Mouse (Mus musculus) small intestine, adult 2 months (tissue): Measurements from ENCODE around the gene Vstm4. TPM values are rescaled to one million over a fixed set of nuclear protein-coding genes. Genes with fewer than 3 reads are reported as not detected.

Source experiments
- H3K27ac ChIP-seq: fragments of 200-500 bp; 2 replicates; pipeline ENCODE4 v1.5.1; 2012; ENCODE audit warnings: low read depth, low read length, control low read depth, inconsistent platforms; ENCODE audit not compliant: insufficient read depth
- H3K27me3 ChIP-seq: fragments of 200-500 bp; 2 replicates; pipeline ENCODE4 v1.6.1; 2012; ENCODE audit warnings: mild to moderate bottlenecking, moderate library complexity, low read length, inconsistent platforms; ENCODE audit not compliant: control insufficient read depth, insufficient read depth
- H3K36me3 ChIP-seq: fragments of 200-500 bp; 2 replicates; pipeline ENCODE4 v1.6.1; 2012; ENCODE audit warnings: mild to moderate bottlenecking, low read length, control low read depth, inconsistent platforms; ENCODE audit not compliant: control insufficient read depth, insufficient read depth
- H3K4me1 ChIP-seq: fragments of 200-500 bp; 2 replicates; pipeline ENCODE4 v1.6.1; 2012; ENCODE audit warnings: low read length, inconsistent platforms, mixed read lengths; ENCODE audit not compliant: control insufficient read depth, insufficient read depth, insufficient read length
- H3K4me3 ChIP-seq: fragments of 200-500 bp; 2 replicates; pipeline ENCODE4 v1.5.1; 2012; ENCODE audit warnings: low read depth, mild to moderate bottlenecking, control low read depth, inconsistent platforms, low read length, moderate library complexity
- CTCF ChIP-seq: fragments of 200-500 bp; IDR thresholded peaks from 2 replicates; pipeline ENCODE4 v1.5.1; 2012; ENCODE audit warnings: low read depth, mild to moderate bottlenecking, control low read depth, inconsistent platforms, low read length, moderate library complexity, mixed read lengths; ENCODE audit not compliant: insufficient replicate concordance, insufficient read length; ENCODE audit errors: extremely low read depth
- POLR2A ChIP-seq: fragments of 200-500 bp; IDR thresholded peaks from 2 replicates; pipeline ENCODE4 v1.6.1; 2012; ENCODE audit warnings: low read depth, mild to moderate bottlenecking, control low read depth, inconsistent platforms, low read length, moderate library complexity
- WGBS: fragments of 180-500 bp; shearing (Covaris S2); methylation state at CpG from one replicate; pipeline ENCODE4 v1.1.7; 2018; 5-methylcytosine and 5-hydroxymethylcytosine counted together
- polyA plus RNA-seq: library from polyadenylated mRNA; depleted of rRNA; stranded (reverse); fragments of >200 nt; gene quantifications from 2 replicates; pipeline ENCODE4 v1.2.3, GENCODE M21; 2012

The Vstm4 gene
- polyA plus RNA-seq, 1 experiment = 2.7 TPM

DNA sequence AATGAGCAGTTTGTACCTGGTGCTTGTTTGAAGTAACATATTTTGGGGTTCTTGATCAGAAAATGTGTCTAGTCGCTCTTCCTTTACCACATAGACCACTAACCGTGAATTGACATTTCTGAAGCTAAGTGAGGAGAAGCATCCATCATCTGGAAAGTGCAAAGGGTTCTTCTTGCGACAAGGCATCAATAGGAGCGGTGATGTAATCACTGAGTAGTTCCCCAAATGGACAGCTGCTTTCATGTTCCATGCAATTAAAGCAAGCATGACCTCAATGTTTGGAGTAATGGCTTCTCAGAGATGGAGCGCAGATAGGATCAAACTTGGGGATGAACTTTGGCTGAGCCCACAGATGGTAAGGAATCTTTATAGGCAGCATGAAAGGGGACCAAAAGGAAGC is 82.7 kb downstream of the Vstm4 start:
- H3K4me3 ChIP-seq = no peak overlapping the region
- H3K4me1 ChIP-seq = no peaks in the 10 kb centered on the region
- no peaks in the 10 kb centered on the region for H3K36me3 ChIP-seq
- H3K27ac ChIP-seq = no peak overlapping the region
- WGBS = 70% methylated on average over 5 of the region's 5 CpGs
- H3K27me3 ChIP-seq = no peaks in the 10 kb centered on the region
- TF ChIP-seq CTCF = no peak
- no peak for TF ChIP-seq POLR2A

DNA sequence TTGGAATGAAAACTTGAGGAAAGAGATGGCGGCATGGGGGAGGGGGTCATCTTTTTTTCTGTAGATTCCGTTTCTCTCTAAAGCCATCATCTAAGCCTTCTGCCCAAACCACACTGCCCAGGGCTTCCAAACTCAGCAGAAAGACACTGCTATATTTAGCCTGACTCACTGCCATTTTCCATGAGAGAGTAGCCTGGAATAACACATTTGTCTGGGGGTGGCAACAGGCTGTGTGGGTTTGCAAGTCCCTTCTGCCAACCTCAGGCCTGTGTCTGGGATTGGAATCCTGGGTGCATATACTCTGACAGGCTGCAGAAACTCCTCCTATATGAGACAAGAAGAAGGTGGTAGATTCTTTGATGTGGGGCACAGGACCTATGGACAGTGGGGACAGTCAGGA is 91.0 kb downstream of the Vstm4 start:
- peaks cover 5% of the 10 kb centered on the region; the same call in 1 of the 2 replicates for H3K4me1 ChIP-seq
- no peaks in the 10 kb centered on the region for H3K36me3 ChIP-seq
- TF ChIP-seq POLR2A (no peak), CTCF (no peak)
- H3K27me3 ChIP-seq = no peaks in the 10 kb centered on the region
- no peak overlapping the region for H3K4me3 ChIP-seq
- 88% methylated on average over 2 of the region's 2 CpGs for WGBS
- H3K27ac ChIP-seq = no peak overlapping the region

DNA sequence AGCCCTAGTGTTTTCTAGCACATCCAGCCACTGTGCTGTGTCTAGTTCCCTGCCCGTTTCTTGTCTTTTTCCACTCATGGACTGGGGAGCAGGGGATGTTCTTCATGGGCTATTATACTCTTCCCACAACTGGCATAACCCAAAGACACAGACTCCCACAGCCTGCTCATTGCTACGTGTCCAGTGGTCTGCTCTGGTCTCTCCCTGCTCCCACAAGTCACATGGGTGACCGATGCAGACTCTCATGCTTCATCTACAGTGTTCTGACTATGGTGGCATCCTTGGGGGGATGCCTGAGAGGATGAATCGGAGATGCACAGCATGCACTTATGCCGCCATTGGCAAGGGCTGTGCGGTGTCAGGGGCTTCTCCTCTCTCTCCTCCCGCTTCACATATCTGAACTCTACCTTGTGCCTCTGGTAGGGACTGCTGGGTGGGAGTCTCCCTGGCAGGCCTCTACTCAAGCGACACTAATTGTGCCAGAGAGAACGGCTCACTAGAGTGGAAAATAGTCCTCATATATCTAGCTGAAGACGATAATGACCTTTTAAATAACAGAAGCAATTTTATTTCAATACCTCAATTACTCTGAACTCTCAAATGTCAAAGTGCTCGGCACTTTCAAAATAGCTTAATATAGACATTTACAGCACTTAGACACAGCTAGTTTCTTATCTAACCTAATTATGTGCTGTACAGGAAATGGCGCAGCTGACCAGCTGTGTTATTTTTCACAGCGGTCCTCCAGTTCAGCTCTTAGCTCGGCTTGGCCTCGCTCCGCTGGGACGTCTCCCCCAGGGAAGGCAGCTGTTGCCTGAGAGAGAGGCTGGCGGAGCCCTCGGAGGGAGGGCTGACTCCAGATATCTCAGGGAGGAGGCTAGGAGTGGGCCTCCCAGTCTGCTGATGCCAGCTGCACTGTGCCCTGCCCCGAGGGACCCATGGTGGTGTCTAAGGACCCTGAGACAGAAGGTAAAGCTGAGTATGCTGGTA is 94.1 kb downstream of the Vstm4 start:
- TF ChIP-seq POLR2A = no peak
- no peak for TF ChIP-seq CTCF
- peaks cover 5% of the 10 kb centered on the region; the same call in 1 of the 2 replicates for H3K4me1 ChIP-seq
- no peak overlapping the region for H3K4me3 ChIP-seq
- no peaks in the 10 kb centered on the region for H3K36me3 ChIP-seq
- no peak overlapping the region for H3K27ac ChIP-seq
- no peaks in the 10 kb centered on the region for H3K27me3 ChIP-seq
- WGBS = 46% methylated on average over 20 of the region's 20 CpGs

DNA sequence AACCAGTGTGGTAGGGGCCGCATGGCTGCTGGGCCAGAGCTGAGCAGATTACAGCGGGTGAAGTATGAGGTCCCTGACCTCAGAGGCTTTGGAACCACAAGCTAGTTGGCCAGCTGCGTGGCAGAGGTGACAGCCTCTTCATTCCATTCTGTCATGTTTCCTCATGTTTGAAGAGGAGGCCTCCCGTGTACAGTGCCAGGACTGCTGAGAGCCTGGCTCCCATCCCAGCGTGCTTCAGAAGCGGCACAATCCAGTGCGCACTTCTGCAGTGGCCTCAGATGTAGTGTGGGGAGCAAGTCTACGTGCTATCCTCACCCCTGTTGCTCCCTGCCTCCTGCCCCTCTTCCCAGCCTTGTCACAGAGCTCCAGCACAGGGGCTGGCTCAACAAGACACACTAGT is 99.9 kb downstream of the Vstm4 start:
- H3K4me1 ChIP-seq = no peaks in the 10 kb centered on the region; the same call in 1 of the 2 replicates
- H3K27ac ChIP-seq = no peak overlapping the region
- no peaks in the 10 kb centered on the region for H3K36me3 ChIP-seq
- 52% methylated on average over 8 of the region's 8 CpGs for WGBS
- no peaks in the 10 kb centered on the region for H3K27me3 ChIP-seq
- TF ChIP-seq CTCF (no peak), POLR2A (no peak)
- H3K4me3 ChIP-seq = no peak overlapping the region

DNA sequence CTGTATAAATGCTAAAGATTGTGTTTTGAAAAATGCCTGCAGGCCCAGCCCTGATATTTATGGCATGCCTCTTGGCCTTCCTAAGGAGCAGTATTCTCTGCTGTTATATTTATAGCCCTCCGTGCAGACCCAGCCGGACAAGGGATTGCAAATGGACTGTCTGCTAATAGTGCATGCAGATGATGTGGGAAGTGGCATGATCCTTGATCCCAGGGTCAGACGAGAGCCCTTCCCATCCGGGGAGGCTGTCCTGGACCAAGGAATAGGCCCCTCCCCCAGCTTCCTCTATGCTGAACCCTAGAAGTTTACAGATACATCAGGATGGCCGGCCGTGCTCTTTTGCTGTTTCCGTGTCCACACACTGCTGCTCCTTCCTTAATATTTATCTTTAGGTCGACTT is 102.1 kb downstream of the Vstm4 start:
- TF ChIP-seq CTCF (no peak), POLR2A (no peak)
- no peaks in the 10 kb centered on the region for H3K27me3 ChIP-seq
- H3K36me3 ChIP-seq = no peaks in the 10 kb centered on the region
- no peak overlapping the region for H3K27ac ChIP-seq
- WGBS = 55% methylated on average over 8 of the region's 8 CpGs
- H3K4me3 ChIP-seq = no peak overlapping the region
- no peaks in the 10 kb centered on the region; the same call in 1 of the 2 replicates for H3K4me1 ChIP-seq

DNA sequence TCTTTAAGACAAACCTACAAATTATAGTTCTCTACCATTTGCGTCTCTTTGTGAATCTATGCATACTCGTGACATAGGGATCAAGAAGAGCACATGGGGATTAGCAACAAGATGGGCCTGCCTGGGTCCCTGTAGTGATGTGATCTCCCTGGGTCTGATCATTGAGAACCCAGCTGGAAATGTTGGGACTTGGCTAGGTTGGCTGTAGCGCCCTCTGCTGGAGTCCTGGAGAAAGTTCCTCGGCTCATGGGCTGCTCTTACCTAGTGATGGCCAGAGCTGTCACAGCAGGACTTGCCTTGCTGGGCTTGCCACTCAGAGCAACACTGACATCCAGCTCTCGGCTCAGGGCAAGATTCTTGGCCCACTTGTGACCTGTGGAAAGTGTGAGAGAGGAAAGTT is 103.9 kb downstream of the Vstm4 start:
- TF ChIP-seq CTCF = peak; percentile 72; the same call in 1 of the 2 replicates
- no peak for TF ChIP-seq POLR2A
- Histone ChIP-seq H3K27ac (no peak overlapping the region), H3K36me3 (no peaks in the 10 kb centered on the region), H3K27me3 (no peaks in the 10 kb centered on the region), H3K4me1 (no peaks in the 10 kb centered on the region; the same call in 1 of the 2 replicates), H3K4me3 (no peak overlapping the region)
- WGBS = 42% methylated on average over 5 of the region's 5 CpGs

DNA sequence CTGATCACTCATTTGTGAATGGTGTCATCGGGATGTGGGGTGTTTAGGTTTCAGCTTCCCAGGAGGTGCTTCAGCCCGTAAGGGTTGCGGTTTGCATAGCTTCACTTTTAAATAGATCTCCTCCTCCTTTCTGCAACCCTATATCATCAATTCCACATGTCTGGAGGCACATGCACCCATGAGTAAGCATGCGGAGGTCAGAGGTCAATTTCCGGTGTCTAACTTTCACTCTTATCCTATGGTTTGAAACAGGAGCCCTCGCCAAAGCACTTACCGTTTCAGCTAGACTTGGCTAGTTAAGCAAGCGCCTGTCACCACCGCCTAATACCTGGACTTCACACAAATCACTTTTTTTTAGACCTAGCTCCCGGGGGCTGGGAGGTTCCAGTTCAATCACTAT is 108.2 kb downstream of the Vstm4 start:
- Histone ChIP-seq H3K27ac (no peak overlapping the region), H3K36me3 (no peaks in the 10 kb centered on the region), H3K4me1 (no peaks in the 10 kb centered on the region), H3K27me3 (no peaks in the 10 kb centered on the region), H3K4me3 (no peak overlapping the region)
- no peak for TF ChIP-seq CTCF
- no peak for TF ChIP-seq POLR2A
- 81% methylated on average over 10 of the region's 10 CpGs for WGBS
